Mouse (Mus musculus): ENCODE data around the gene Cacng6.
A peak's percentile ranks its signal among the peaks of the same experiment; 100 is the strongest.

Cacng6 gene

GRCm38 (mm10) chr7:3415378-3415777, 8.6 kb upstream of the Cacng6 start:
- no peak for DNase-seq (ENCODE audit: extremely low read depth, insufficient read length, low spot score)

- no peak for DNase-seq (ENCODE audit: extremely low read depth, insufficient read length, low spot score)
Observed at GRCm38 (mm10) chr7:3419941-3420340, 4.1 kb upstream of the Cacng6 start.

GRCm38 (mm10) chr7:3420466-3420865, 3.5 kb upstream of the Cacng6 start:
- DNase-seq (ENCODE audit: extremely low read depth, insufficient read length, low spot score) = no peak

- DNase-seq (ENCODE audit: extremely low read depth, insufficient read length, low spot score) = no peak
Observed at GRCm38 (mm10) chr7:3421297-3421696, 2.7 kb upstream of the Cacng6 start.

GRCm38 (mm10) chr7:3422051-3422450, 1.9 kb upstream of the Cacng6 start:
- peak; percentile 27 for DNase-seq (ENCODE audit: extremely low read depth, insufficient read length, low spot score)

- DNase-seq (ENCODE audit: extremely low read depth, insufficient read length, low spot score) = no peak
Observed at GRCm38 (mm10) chr7:3423430-3423829, 565 bp upstream of the Cacng6 start.

GRCm38 (mm10) chr7:3425141-3425540, 1.1 kb downstream of the Cacng6 start:
- no peak for DNase-seq (ENCODE audit: extremely low read depth, insufficient read length, low spot score)

- DNase-seq (ENCODE audit: extremely low read depth, insufficient read length, low spot score) = no peak
Observed at GRCm38 (mm10) chr7:3430161-3430560, 6.2 kb downstream of the Cacng6 start.

GRCm38 (mm10) chr7:3432066-3432465, 8.1 kb downstream of the Cacng6 start:
- DNase-seq (ENCODE audit: extremely low read depth, insufficient read length, low spot score) = no peak

- DNase-seq (ENCODE audit: extremely low read depth, insufficient read length, low spot score) = no peak
Observed at GRCm38 (mm10) chr7:3437941-3438340, 13.9 kb downstream of the Cacng6 start.

GRCm38 (mm10) chr7:3439984-3440383, 16.0 kb downstream of the Cacng6 start:
- no peak for DNase-seq (ENCODE audit: extremely low read depth, insufficient read length, low spot score)

- no peak for DNase-seq (ENCODE audit: extremely low read depth, insufficient read length, low spot score)
Observed at GRCm38 (mm10) chr7:3440526-3440925, 16.5 kb downstream of the Cacng6 start.

- DNase-seq (ENCODE audit: extremely low read depth, insufficient read length, low spot score) = no peak
Observed at GRCm38 (mm10) chr7:3442476-3443062, 18.6 kb downstream of the Cacng6 start.

GRCm38 (mm10) chr7:3444678-3445077, 20.7 kb downstream of the Cacng6 start:
- DNase-seq (ENCODE audit: extremely low read depth, insufficient read length, low spot score) = no peak

- peak; percentile 62 for DNase-seq (ENCODE audit: extremely low read depth, insufficient read length, low spot score)
Observed at GRCm38 (mm10) chr7:3446584-3446983, 22.6 kb downstream of the Cacng6 start.

GRCm38 (mm10) chr7:3447026-3447425, 23.0 kb downstream of the Cacng6 start:
- DNase-seq (ENCODE audit: extremely low read depth, insufficient read length, low spot score) = peak; percentile 61

GRCm38 (mm10) chr7:3448737-3449454, 24.9 kb downstream of the Cacng6 start:
- DNase-seq (ENCODE audit: extremely low read depth, insufficient read length, low spot score) = peak; percentile 34

GRCm38 (mm10) chr7:3450671-3451070, 26.7 kb downstream of the Cacng6 start:
- DNase-seq (ENCODE audit: extremely low read depth, insufficient read length, low spot score) = no peak

GRCm38 (mm10) chr7:3451161-3451560, 27.2 kb downstream of the Cacng6 start:
- DNase-seq (ENCODE audit: extremely low read depth, insufficient read length, low spot score) = peak; percentile 69

- DNase-seq (ENCODE audit: extremely low read depth, insufficient read length, low spot score) = no peak
Observed at GRCm38 (mm10) chr7:3452821-3453485, 29.0 kb downstream of the Cacng6 start.

GRCm38 (mm10) chr7:3453486-3454183, 29.6 kb downstream of the Cacng6 start:
- DNase-seq (ENCODE audit: extremely low read depth, insufficient read length, low spot score) = no peak
